Comparison of ENCODE assay signal across 26 mouse cellular contexts in the genomic region with DNA sequence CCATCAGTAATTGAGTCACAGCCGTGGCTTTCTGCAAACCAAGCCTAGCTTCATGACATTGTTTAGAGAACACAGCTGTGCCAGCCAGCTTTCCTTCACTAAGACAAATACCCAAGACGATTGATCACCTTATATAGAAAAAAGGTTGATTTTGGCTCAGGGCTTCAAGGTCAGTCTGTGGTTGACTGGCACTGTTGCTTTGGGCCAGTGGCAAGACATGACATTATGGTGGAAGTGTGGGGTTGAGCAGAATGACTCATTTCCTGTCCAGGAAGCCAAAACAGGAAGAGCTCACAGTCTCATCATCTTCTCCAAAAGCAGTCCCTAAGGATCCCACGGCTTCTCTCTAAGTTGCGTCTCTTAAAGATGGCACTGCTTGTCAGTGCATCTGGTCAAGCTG.
A peak's percentile ranks its signal among the peaks of the same experiment; 100 is the strongest.
DNase-seq lines count a peak whose midpoint lies in the region; ATAC-seq and TF ChIP-seq lines count a peak whose summit lies in the region.
"Had no signal": no experiment of that assay in that cellular context is flagged by ENCODE, and none has a peak within 500 bp of the region (broad histone marks: within the 10 kb centered on the region; RNA-seq: fewer than 3 reads in every experiment).

No protein-coding gene starts in this region.

- no peaks in the 10 kb centered on the region for H3K36me3 ChIP-seq in lung, postnatal 0 days (ENCODE audit: insufficient read depth, low read length)
- peaks cover 6% of the 10 kb centered on the region for H3K36me3 ChIP-seq in megakaryocyte, embryonic 14.5 days (replicated peaks; ENCODE audit: low read length)
- H3K36me3 ChIP-seq in midbrain, embryonic 11.5 days (ENCODE audit: control insufficient read depth, insufficient read depth, low read length), result no peaks in the 10 kb centered on the region
- H3K36me3 ChIP-seq: heart, embryonic 13.5 days; hindbrain, embryonic 10.5 days; hindbrain, embryonic 15.5 days; intestine, embryonic 15.5 days; limb, embryonic 10.5 days; limb, embryonic 15.5 days; neural tube, embryonic 12.5 days had no signal

- WGBS in lung, postnatal 0 days, result 52% methylated on average over 4 of the region's 4 CpGs
- WGBS in midbrain, embryonic 11.5 days, result 91% methylated on average over 4 of the region's 4 CpGs

- TF ChIP-seq EP300 in lung, postnatal 0 days (IDR thresholded peaks at IDR 0.05), result no peak

- H3K9ac ChIP-seq in lung, postnatal 0 days (replicated peaks; ENCODE audit: low read depth), result no peak overlapping the region
- H3K9ac ChIP-seq in midbrain, embryonic 11.5 days (ENCODE audit: low read length), result no peak overlapping the region
- H3K9ac ChIP-seq: heart, embryonic 13.5 days; hindbrain, embryonic 15.5 days; intestine, embryonic 15.5 days; limb, embryonic 15.5 days; liver, embryonic 14.5 days; neural tube, embryonic 12.5 days had no signal

- no peaks in the 10 kb centered on the region for H3K9me3 ChIP-seq in lung, postnatal 0 days (ENCODE audit: low read length)
- H3K9me3 ChIP-seq in megakaryocyte, embryonic 14.5 days, result peaks cover 29% of the 10 kb centered on the region
- no peaks in the 10 kb centered on the region for H3K9me3 ChIP-seq in midbrain, embryonic 11.5 days (ENCODE audit: control insufficient read depth, low read length)
- H3K9me3 ChIP-seq: heart, embryonic 13.5 days; hindbrain, embryonic 10.5 days; hindbrain, embryonic 15.5 days; intestine, embryonic 15.5 days; limb, embryonic 10.5 days; limb, embryonic 15.5 days; neural tube, embryonic 12.5 days had no signal

- no peak overlapping the region for H3K4me3 ChIP-seq in lung, postnatal 0 days (ENCODE audit: low read depth, low read length)
- peak overlapping the region; percentile 51 for H3K4me3 ChIP-seq in megakaryocyte, embryonic 14.5 days (replicated peaks)
- H3K4me3 ChIP-seq in midbrain, embryonic 11.5 days (ENCODE audit: low read depth, low read length), result no peak overlapping the region
- H3K4me3 ChIP-seq: heart, embryonic 13.5 days; hindbrain, embryonic 10.5 days; hindbrain, embryonic 15.5 days; intestine, embryonic 15.5 days; limb, embryonic 10.5 days; limb, embryonic 15.5 days; neural tube, embryonic 12.5 days had no signal

- TF ChIP-seq CTCF in lung, postnatal 0 days (IDR thresholded peaks at IDR 0.05), result no peak

- peak; percentile 32; the same call in 1 of the 2 replicates for ATAC-seq in lung, postnatal 0 days
- ATAC-seq in common myeloid progenitor, adult 5-6 weeks (replicated peaks; ENCODE audit: low read depth, poor library complexity, severe bottlenecking), result peak; percentile 57; the same call in 1 of the 2 replicates
- ATAC-seq in midbrain, embryonic 11.5 days (ENCODE audit: low FRiP score), result no peak
- ATAC-seq in erythroblast, adult 5-6 weeks (replicated peaks; ENCODE audit: low FRiP score, poor library complexity, severe bottlenecking), result no peak
- ATAC-seq: forebrain, embryonic 14.5 days; intestine, embryonic 15.5 days; midbrain, embryonic 16.5 days had no signal

- no peak overlapping the region for H3K27ac ChIP-seq in lung, postnatal 0 days (ENCODE audit: low read length)
- H3K27ac ChIP-seq in midbrain, embryonic 11.5 days (ENCODE audit: low read depth, low read length), result no peak overlapping the region
- H3K27ac ChIP-seq: heart, embryonic 13.5 days; hindbrain, embryonic 10.5 days; hindbrain, embryonic 15.5 days; intestine, embryonic 15.5 days; limb, embryonic 10.5 days; limb, embryonic 15.5 days; liver, embryonic 14.5 days; neural tube, embryonic 12.5 days had no signal

- peak; percentile 51 for DNase-seq in lung, postnatal 0 days (ENCODE audit: low spot score)
- no peak for DNase-seq in lung, postnatal 14 days
- DNase-seq in adipocyte (ENCODE audit: low spot score) (no peak), MN1 (ENCODE audit: low spot score) (no peak)
- DNase-seq in midbrain, embryonic 11.5 days (ENCODE audit: low spot score, missing footprints), result no peak
- DNase-seq: adrenal gland, adult 2 months; cerebellum, adult 8-10 months; cerebellum, postnatal 25 days; gastrocnemius, postnatal 25 days; heart, postnatal 10 days; kidney, adult 2 months; kidney, postnatal 4 days; lung, adult 2 months had no signal

- H3K27me3 ChIP-seq in lung, postnatal 0 days (replicated peaks; ENCODE audit: insufficient read depth, low read length), result 0 out of 2 replicates have a peak, but pooled peaks cover under 1% of the 10 kb centered on the region
- peaks cover 24% of the 10 kb centered on the region for H3K27me3 ChIP-seq in megakaryocyte, embryonic 14.5 days (replicated peaks)
- no peaks in the 10 kb centered on the region for H3K27me3 ChIP-seq in midbrain, embryonic 11.5 days (ENCODE audit: control insufficient read depth, insufficient read depth, low read length)
- H3K27me3 ChIP-seq: heart, embryonic 13.5 days; hindbrain, embryonic 15.5 days; intestine, embryonic 15.5 days; limb, embryonic 15.5 days; neural tube, embryonic 12.5 days had no signal

- no peak overlapping the region for H3K4me2 ChIP-seq in lung, postnatal 0 days (replicated peaks; ENCODE audit: low read depth, low read length)
- no peak overlapping the region for H3K4me2 ChIP-seq in midbrain, embryonic 11.5 days
- H3K4me2 ChIP-seq: heart, embryonic 13.5 days; hindbrain, embryonic 15.5 days; intestine, embryonic 15.5 days; limb, embryonic 15.5 days; neural tube, embryonic 12.5 days had no signal

- H3K4me1 ChIP-seq in lung, postnatal 0 days (ENCODE audit: insufficient read depth, low read depth, low read length), result no peaks in the 10 kb centered on the region
- peaks cover 65% of the 10 kb centered on the region for H3K4me1 ChIP-seq in megakaryocyte, embryonic 14.5 days
- H3K4me1 ChIP-seq in midbrain, embryonic 11.5 days (ENCODE audit: control insufficient read depth, insufficient read depth, low read length), result no peaks in the 10 kb centered on the region
- H3K4me1 ChIP-seq: hindbrain, embryonic 15.5 days; intestine, embryonic 15.5 days; neural tube, embryonic 12.5 days had no signal

Comparison
In these comparisons a context has a peak if more than half of its experiments do, and no peak if none do; other contexts are left out.
1. ATAC-seq: peak in lung, postnatal 0 days (single experiment) and common myeloid progenitor, adult 5-6 weeks (single experiment); none in midbrain, embryonic 11.5 days (single experiment) and erythroblast, adult 5-6 weeks (single experiment).